Mouse (Mus musculus): ENCODE measurements around the gene Smyd4.
"Not testable (repeated sequence)": the region's sequence is repeated elsewhere in the genome, so short reads cannot be mapped to it uniquely, and the experiment has no call there.

The Smyd4 gene

GRCm38 (mm10) chr11:75347596-75347995 is 637 bp upstream of the Smyd4 start:
- Histone ChIP-seq H3K4me3 (replicated peaks; ENCODE audit: low read length) (peak overlapping the region; percentile 96), H3K27me3 (ENCODE audit: insufficient read depth, low read length) (no peaks in the 10 kb centered on the region), H3K9me3 (ENCODE audit: low read length) (no peaks in the 10 kb centered on the region), H3K4me1 (replicated peaks; ENCODE audit: low read depth, low read length) (peaks cover 83% of the 10 kb centered on the region), H3K36me3 (ENCODE audit: insufficient read depth, low read length) (peaks cover 31% of the 10 kb centered on the region)
- TF ChIP-seq POU5F1 (IDR thresholded peaks at IDR 0.05; ENCODE audit: borderline replicate concordance, low read length) (no peak), NANOG (IDR thresholded peaks at IDR 0.05; ENCODE audit: borderline replicate concordance, low read length) (no peak), CTCF (conservative IDR thresholded peaks at IDR 0.05; ENCODE audit: low read length) (no peak)

DNA sequence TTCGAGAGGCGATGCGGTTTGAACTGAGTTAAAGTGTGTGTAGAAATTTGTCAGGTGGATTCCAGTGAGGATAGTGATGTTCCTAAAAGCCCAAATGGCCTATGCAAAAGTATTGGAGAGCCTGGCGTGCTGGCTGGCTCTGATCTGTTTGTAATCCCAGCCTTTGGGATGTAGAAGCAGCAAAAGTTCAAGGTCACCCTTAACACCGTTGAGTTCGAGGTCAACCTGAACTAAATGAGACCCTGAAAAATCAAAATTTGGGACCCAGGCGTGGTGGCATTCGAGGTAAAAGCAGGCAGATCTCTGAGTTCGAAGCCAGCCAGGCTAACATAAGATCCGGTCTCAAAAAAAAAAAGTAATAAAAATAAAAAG is 643 bp downstream of the Smyd4 start:
- Histone ChIP-seq H3K27me3 (ENCODE audit: insufficient read depth, low read length) (no peaks in the 10 kb centered on the region), H3K9me3 (ENCODE audit: low read length) (no peaks in the 10 kb centered on the region), H3K36me3 (ENCODE audit: insufficient read depth, low read length) (peaks cover 30% of the 10 kb centered on the region), H3K4me3 (replicated peaks; ENCODE audit: low read length) (peak overlapping the region; percentile 96), H3K4me1 (replicated peaks; ENCODE audit: low read depth, low read length) (peaks cover 72% of the 10 kb centered on the region)
- TF ChIP-seq POU5F1 (IDR thresholded peaks at IDR 0.05; ENCODE audit: borderline replicate concordance, low read length) (no peak), CTCF (conservative IDR thresholded peaks at IDR 0.05; ENCODE audit: low read length) (no peak), NANOG (IDR thresholded peaks at IDR 0.05; ENCODE audit: borderline replicate concordance, low read length) (no peak)

GRCm38 (mm10) chr11:75351225-75351624 is 3.0 kb downstream of the Smyd4 start:
- peaks cover 56% of the 10 kb centered on the region for H3K4me1 ChIP-seq (replicated peaks; ENCODE audit: low read depth, low read length)
- H3K4me3 ChIP-seq (replicated peaks; ENCODE audit: low read length), result peak overlapping the region; percentile 50
- H3K27me3 ChIP-seq (ENCODE audit: insufficient read depth, low read length), result no peaks in the 10 kb centered on the region
- no peaks in the 10 kb centered on the region for H3K9me3 ChIP-seq (ENCODE audit: low read length)
- H3K36me3 ChIP-seq (ENCODE audit: insufficient read depth, low read length), result peaks cover 35% of the 10 kb centered on the region
- TF ChIP-seq NANOG (IDR thresholded peaks at IDR 0.05; ENCODE audit: borderline replicate concordance, low read length) (peak; percentile 75), CTCF (conservative IDR thresholded peaks at IDR 0.05; ENCODE audit: low read length) (no peak), POU5F1 (IDR thresholded peaks at IDR 0.05; ENCODE audit: borderline replicate concordance, low read length) (no peak)

GRCm38 (mm10) chr11:75355475-75355874 is 7.2 kb downstream of the Smyd4 start:
- TF ChIP-seq CTCF (conservative IDR thresholded peaks at IDR 0.05; ENCODE audit: low read length), result no peak
- TF ChIP-seq POU5F1 (IDR thresholded peaks at IDR 0.05; ENCODE audit: borderline replicate concordance, low read length), result no peak
- no peak for TF ChIP-seq NANOG (IDR thresholded peaks at IDR 0.05; ENCODE audit: borderline replicate concordance, low read length)
- Histone ChIP-seq H3K4me3 (replicated peaks; ENCODE audit: low read length) (no peak overlapping the region), H3K4me1 (replicated peaks; ENCODE audit: low read depth, low read length) (peaks cover 26% of the 10 kb centered on the region), H3K27me3 (ENCODE audit: insufficient read depth, low read length) (no peaks in the 10 kb centered on the region), H3K36me3 (ENCODE audit: insufficient read depth, low read length) (peaks cover 37% of the 10 kb centered on the region), H3K9me3 (ENCODE audit: low read length) (peaks cover 2% of the 10 kb centered on the region; the same call in 1 of the 2 replicates)

DNA sequence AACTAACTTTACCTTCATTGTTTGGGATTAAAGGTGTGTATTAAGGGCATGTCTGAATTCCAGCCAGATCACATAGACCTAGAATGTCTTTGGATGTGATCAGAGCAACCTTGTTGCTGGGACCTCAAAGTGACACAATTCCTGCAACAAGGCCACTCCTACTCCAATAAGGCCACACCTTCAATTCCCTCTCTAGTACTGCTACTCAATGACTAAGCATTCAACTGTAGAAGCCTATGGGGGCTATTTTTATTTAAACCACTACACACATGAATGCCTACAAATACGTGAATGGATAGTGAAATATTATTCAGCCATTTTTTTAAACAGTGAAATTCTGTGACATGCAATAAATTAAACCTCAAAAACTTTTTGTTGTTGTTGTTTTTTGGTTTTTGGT is 28.9 kb downstream of the Smyd4 start:
- no peaks in the 10 kb centered on the region; the same call in 1 of the 2 replicates for H3K9me3 ChIP-seq (ENCODE audit: low read length)
- peaks cover 11% of the 10 kb centered on the region; the same call in 1 of the 2 replicates for H3K4me1 ChIP-seq (replicated peaks; ENCODE audit: low read depth, low read length)
- peaks cover 3% of the 10 kb centered on the region; the same call in 1 of the 2 replicates for H3K36me3 ChIP-seq (ENCODE audit: insufficient read depth, low read length)
- no peak overlapping the region for H3K4me3 ChIP-seq (replicated peaks; ENCODE audit: low read length)
- TF ChIP-seq NANOG (IDR thresholded peaks at IDR 0.05; ENCODE audit: borderline replicate concordance, low read length) (no peak), CTCF (conservative IDR thresholded peaks at IDR 0.05; ENCODE audit: low read length) (no peak), POU5F1 (IDR thresholded peaks at IDR 0.05; ENCODE audit: borderline replicate concordance, low read length) (no peak)
- H3K27me3 ChIP-seq (ENCODE audit: insufficient read depth, low read length), result no peaks in the 10 kb centered on the region

DNA sequence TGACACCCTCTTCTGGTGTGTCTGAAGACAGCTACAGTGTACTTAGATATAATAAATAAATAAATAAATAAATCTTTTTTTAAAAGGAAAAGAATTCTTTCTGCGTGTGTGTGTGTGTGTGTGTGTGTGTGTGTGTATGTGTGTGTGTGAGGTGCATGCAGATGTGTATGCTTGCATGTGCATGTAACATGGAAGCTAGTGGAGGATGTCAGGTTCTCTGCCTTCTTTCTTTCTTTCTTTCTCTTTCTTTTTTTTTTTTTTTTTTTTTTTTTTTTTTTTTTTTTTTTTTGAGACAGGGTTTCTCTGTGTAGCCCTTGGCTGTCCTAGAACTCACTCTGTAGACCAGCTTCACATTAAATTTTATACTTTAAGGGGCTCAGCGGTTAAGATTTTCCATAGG is 30.6 kb downstream of the Smyd4 start:
- Histone ChIP-seq H3K4me1 (replicated peaks; ENCODE audit: low read depth, low read length) (peaks cover 12% of the 10 kb centered on the region; the same call in 1 of the 2 replicates), H3K9me3 (ENCODE audit: low read length) (peaks cover 10% of the 10 kb centered on the region), H3K36me3 (ENCODE audit: insufficient read depth, low read length) (peaks cover 16% of the 10 kb centered on the region)
- not testable (repeated sequence) for H3K4me3 ChIP-seq (replicated peaks; ENCODE audit: low read length); H3K27me3 ChIP-seq (ENCODE audit: insufficient read depth, low read length)

- not testable (repeated sequence) for H3K4me3 ChIP-seq (replicated peaks; ENCODE audit: low read length); H3K27me3 ChIP-seq (ENCODE audit: insufficient read depth, low read length); H3K4me1 ChIP-seq (replicated peaks; ENCODE audit: low read depth, low read length)
- Histone ChIP-seq H3K36me3 (ENCODE audit: insufficient read depth, low read length) (peaks cover 36% of the 10 kb centered on the region), H3K9me3 (ENCODE audit: low read length) (peaks cover 15% of the 10 kb centered on the region)
Observed at GRCm38 (mm10) chr11:75383529-75383928, 35.3 kb downstream of the Smyd4 start.

- no peak overlapping the region for H3K4me3 ChIP-seq (replicated peaks; ENCODE audit: low read length)
- no peaks in the 10 kb centered on the region for H3K9me3 ChIP-seq (ENCODE audit: low read length)
- TF ChIP-seq CTCF (conservative IDR thresholded peaks at IDR 0.05; ENCODE audit: low read length) (no peak), POU5F1 (IDR thresholded peaks at IDR 0.05; ENCODE audit: borderline replicate concordance, low read length) (no peak), NANOG (IDR thresholded peaks at IDR 0.05; ENCODE audit: borderline replicate concordance, low read length) (no peak)
- peaks cover 16% of the 10 kb centered on the region for H3K4me1 ChIP-seq (replicated peaks; ENCODE audit: low read depth, low read length)
- peaks cover 24% of the 10 kb centered on the region for H3K36me3 ChIP-seq (ENCODE audit: insufficient read depth, low read length)
- H3K27me3 ChIP-seq (ENCODE audit: insufficient read depth, low read length), result no peaks in the 10 kb centered on the region
Observed at GRCm38 (mm10) chr11:75395611-75396010, 47.4 kb downstream of the Smyd4 start.

DNA sequence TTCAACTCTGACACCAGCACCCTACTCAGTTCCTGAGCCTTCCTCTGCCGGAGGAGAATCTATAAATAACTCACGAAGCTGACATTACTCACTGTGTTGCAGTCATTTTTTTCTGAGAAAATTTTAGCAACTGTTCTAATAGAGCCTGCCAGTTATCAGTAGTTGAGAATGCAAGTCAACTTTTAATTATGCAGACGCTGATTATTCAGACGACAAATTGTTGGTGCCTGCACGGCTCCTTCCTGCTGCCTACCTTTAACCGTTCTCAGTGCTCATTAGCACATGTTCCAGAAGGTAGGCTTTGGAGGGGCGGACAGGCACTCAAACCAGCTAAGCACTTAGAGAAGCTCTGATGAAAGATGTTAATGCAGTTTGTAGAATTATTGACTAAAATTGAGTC is 49.2 kb downstream of the Smyd4 start:
- TF ChIP-seq POU5F1 (IDR thresholded peaks at IDR 0.05; ENCODE audit: borderline replicate concordance, low read length) (no peak), NANOG (IDR thresholded peaks at IDR 0.05; ENCODE audit: borderline replicate concordance, low read length) (no peak), CTCF (conservative IDR thresholded peaks at IDR 0.05; ENCODE audit: low read length) (no peak)
- Histone ChIP-seq H3K4me1 (replicated peaks; ENCODE audit: low read depth, low read length) (peaks cover 20% of the 10 kb centered on the region), H3K27me3 (ENCODE audit: insufficient read depth, low read length) (no peaks in the 10 kb centered on the region), H3K9me3 (ENCODE audit: low read length) (no peaks in the 10 kb centered on the region), H3K4me3 (replicated peaks; ENCODE audit: low read length) (no peak overlapping the region), H3K36me3 (ENCODE audit: insufficient read depth, low read length) (peaks cover 29% of the 10 kb centered on the region)
